Mouse (Mus musculus) thymus, postnatal 25 days (tissue): Measurements from ENCODE around the gene Colq.
"Not testable (repeated sequence)": the region's sequence is repeated elsewhere in the genome, so short reads cannot be mapped to it uniquely, and the experiment has no call there.

Source experiments
- DNase-seq: peaks from one replicate; pipeline ENCODE4 v3.0.0; 2022

Colq gene

DNA sequence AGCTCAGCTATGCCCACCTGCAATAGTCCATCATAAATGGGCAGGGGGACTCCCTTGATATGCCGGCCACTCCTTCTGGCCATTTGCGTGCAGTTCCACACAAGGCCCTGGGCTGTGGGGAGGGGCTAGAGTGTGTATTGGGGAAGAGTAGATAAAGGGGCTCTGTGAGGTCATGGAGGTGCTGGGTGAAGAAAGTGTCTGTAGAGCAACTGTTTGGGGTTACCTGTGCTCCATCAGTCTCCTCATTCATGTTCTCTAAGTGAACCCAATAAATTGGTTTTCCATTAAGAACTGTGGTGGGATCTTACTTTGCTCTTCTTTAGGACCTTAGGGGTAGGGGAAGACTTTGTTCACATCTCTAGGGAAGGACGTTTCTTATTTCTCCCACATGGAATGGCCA, at the start of gene Colq:
TSS of gene Colq (minus strand) at position 101 of the 400 bp plus-strand sequence.
- no peak for DNase-seq

DNA sequence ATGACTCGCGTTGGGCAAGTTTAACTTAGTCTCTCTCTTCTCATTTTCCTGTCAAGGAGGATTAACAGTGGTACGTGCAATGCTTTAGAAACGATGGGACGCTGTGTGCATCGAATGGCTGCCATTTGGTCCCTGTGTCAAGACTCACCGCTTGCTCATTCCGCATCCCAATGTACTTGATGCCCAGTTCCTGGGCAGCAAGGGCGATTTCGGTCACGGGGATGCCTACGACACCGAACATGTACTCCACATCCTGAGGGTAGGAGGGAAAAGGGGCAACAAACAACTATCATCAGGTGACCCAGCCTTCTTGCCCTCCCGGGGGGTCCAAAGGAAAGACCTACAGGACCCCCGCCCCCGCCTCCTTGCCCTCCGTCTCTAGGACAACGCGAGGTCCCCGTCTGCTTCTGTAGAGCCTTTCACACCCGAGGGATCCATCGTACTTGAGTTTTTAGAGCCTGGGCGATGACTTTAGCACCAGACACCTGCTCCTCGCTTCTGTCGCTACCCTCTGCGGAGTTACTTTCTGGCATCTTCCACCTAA, 49.3 kb upstream of the Colq start, which contains the start of gene Gm49387:
TSS of gene Gm49387 (minus strand) at position 533 of the 544 bp plus-strand sequence.
- peak; percentile 21 for DNase-seq

DNA sequence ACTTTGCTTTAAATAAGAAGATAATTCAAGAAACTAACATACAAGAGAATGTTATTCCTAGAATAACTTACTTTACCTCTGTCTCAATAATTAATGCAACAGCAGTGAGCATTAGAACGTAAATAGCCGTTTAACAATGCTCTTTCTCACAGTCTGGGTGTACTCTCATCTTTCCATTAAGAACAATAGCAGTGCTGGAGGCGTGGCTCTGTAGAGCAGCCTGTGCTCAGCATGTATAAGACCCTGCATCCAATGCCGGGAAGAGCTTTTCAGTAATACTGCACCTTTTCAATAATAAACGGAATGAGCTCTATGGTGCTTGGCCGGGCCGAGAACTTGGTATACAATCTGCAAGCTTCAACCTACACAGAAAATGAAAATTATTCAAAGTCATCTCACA, 39.5 kb upstream of the Colq start:
- no peak for DNase-seq

DNA sequence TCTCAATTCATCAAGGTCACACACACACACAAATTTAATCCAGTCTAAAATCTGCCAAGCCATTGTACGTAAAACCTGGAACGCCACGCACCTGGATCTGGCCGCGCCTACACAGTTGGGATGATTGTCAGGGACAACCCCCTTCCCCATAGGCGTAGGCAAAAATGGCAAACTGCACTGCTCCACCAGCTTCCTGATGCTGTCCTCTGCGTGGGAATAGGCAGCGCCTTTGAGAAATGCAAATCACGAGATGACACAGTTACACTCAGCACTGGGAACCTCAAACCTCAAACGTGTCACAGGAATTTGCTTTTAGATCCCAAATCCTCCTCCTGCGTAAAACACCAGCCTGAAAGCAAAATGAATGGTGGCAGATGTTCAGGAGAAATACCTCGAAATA, 31.6 kb upstream of the Colq start:
- no peak for DNase-seq

DNA sequence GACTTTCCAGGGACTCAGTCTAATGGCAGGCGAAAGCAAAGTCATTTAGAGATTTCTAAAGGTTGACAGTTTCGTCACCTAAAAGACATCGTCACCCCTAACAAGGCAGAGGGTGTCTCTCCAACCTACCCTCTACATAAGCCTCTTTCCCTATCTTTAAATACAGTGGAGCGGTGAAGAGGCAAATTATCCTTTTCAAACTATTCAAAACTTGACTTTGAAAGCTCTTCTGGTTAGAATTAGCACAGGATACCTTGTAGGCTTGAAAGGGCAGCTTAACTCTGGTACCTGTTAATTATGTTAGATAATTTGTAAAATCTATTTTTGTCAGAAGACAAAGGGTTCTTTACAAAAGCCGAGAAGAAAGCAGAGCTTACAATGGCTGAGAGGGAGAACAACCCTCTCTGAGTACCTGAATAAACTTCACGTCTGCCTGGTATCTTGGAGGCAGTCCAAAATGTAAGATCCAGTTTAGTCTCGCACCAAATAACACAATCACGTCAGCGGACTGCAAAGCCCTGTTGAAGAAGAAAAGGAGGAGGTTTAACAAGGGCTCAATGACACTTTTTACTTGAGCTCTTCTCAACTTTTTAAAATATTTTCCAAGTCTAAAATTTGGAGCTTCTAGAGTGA, 29.6 kb upstream of the Colq start:
- no peak for DNase-seq

DNA sequence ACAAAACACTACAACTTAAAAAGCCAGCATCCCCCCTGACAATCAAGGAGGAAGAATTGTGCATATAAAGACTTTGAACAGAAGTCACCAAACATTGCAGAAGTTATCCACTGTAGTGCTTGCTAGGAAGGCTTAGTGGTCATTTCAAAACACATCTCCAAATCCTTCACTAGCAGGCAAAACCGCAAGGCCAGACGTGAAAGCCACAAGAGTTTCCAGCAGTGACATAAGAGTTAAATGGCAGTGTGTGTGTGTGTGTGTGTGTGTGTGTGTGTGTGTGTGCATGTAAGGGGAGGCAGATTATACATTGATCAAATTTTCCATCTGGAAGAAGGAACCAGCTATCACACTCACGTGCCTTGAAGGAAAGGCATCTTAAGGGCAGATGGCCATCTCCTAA, 26.9 kb upstream of the Colq start:
- no peak for DNase-seq

DNA sequence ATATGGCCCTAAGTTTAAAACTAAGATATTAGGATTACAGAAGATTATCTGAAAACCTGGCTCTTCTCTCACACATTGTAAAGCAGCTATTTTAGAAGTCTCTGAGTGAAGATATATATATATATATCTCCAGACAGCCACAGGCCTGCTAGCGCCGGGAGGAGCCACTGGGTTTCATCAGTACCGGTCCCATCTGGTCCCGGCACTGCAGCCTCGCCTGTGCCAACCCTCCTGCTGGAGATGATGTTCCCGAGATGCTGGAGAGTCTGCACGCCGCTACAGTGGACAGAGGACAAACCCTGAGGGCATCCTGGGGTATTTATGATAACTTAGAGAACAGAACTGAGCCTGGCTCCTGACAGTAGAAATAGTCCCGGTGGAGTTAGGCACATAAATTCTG, 26.1 kb upstream of the Colq start:
- DNase-seq, result no peak

DNA sequence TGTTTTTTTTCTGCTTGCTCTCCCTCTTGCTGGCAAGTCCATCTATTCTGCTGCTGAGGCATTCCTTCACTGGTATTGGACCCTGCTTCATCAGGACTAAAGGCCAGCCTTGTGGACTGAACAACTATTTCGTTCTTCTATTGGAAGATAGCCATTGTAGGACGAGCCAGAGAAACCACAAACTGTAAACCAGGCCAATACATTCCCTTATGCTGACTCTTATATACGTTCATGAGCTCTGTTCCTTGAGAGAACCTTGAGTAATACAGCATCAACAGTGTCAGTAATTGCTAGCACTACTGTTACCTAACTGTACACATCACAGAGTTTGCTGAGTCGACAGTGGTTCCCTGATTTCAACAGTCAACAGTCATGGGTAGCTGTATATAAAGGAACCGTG, 22.5 kb upstream of the Colq start:
- no peak for DNase-seq

DNA sequence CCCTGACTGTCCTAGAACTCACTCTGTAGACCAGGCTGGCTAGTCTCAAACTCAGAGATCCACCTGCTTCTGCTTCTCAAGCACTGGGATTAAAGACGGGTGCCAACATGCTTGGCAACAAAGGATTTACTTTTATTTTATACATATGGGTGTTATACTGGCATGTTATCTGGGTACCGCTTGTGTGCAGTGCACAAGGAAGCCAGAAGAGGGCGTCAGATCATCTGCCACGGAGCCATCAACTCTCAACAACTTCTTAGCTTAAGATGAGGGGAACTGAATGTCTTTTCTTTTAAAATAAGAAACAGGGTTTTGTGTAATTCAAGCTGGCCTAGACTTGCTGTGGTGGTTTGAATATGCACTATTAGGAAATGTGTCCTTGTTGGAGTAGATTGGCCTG, 20.8 kb upstream of the Colq start:
- no peak for DNase-seq

DNA sequence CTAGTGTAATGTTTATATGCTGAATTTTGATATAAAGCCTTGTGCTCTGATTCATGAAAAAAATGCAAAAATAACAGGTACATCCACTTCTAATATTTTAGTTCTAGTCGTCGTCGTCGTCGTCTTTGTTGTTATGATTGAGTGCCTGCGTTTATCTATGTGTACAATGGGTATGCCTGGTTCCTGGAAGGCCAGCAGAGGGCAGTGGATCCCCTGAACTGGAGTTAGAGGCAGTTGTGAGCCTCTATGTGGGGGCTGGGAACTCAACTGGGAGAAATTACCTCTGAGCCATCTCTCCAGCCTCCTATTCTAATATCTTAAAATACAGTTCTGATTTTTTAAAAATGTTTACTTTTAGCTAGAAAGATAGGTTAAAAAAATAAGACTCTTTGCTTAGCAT, 14.4 kb upstream of the Colq start:
- DNase-seq, result peak; percentile 52

DNA sequence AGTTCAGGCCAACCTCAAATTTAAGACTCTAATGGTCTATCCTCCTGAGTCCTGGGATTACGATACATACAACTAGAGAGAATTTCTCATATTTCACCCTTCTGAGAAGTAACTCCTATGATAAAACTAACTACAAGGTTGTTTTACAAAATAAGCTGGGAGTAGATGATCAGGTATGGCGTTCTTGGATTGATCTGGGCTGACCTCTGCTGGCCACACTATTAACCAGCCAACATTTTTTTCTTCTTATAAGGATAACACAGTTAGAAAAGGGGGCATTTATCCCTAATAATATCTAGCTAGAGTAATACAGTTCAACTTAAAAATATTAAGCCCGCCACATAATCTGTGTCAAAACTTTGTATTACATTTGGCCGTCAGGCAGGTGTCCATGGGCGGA, 13.8 kb upstream of the Colq start:
- peak; percentile 64 for DNase-seq

DNA sequence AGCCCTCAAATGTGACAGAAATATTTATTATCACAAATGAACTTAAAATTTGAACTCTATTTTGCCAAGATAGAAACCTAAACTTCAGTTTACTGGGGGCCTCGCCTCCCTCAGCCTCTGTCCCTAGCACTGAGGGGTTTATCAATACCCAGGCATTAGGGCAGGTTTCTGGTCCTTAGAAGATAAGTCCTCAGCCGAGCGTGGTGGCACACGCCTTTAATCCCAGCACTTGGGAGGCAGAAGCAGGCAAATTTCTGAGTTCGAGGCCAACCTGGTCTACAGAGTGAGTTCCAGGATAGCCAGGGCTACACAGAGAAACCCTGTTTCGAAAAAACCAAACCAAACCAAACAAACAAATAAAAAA, 11.5 kb upstream of the Colq start:
- not testable (repeated sequence) for DNase-seq

DNA sequence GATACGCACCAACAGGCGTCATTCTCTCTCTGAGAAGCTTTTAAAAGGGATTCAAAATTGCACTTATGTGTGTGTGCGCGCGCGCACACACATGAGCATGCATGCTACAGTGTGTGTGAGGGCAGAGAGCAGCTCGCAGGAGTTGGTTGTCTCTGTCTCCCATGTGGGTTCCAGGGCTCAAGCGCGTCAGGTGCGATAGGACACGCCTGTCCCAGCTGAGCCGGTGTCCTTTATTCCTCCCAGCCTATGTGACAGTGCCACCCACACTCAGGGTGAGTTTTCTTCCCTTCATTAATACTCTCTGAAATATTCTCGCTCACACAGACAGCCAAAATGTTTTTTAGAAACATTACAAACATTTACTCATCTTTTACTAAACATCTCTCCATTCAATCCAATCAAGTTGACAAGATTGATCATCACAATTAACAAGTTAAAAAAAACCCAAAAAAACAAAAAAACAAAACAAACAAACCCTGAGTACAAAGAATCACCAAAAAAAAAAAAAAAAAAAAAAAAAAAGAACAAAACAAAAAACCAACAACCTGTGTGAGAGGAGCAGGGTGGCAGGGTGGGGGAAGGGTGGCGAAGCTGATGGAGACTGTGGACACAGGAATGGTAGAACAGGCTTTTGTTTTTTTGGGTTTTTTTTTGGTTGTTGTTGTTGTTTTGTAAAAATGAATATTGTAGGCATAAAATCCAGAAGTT, 10.9 kb upstream of the Colq start:
- no peak for DNase-seq

DNA sequence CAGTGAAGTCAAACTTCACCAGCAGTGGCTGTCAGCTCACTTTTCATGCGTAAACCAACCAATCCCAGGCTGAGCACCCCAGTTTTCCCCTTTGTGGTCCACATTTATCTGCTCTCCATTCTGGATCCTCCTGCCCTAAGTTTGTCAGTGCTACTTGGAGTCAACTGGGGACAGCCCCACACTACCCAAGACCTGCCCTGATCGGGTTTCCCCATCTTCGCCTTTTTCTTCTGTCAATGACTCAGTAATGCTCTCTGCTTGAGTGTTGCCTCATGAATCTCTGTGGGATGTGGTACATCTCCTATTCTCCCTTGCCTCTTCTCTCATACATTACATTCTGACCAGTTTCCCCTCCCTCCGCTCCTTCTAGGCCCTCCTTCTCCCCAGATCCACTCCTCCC, 6.3 kb upstream of the Colq start:
- DNase-seq, result no peak

DNA sequence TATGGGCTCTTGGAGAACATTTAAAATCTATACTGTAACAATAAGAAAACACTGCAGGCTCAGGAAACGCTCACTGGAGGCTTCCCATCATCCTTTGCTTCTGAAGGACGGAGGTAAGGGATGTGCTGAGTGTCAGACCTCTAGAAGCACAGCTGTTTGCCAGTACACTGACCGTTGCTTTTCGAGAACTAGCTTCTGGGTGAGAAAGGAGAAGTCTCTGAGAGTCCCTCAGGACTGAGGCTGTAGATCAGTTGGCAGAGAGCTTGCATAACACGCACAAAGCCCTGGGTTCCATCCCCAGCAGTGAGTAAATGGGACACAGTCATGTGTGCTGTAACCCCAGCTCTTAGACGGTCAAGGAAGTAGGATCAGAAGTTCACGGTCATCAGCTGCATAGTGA, 5.3 kb upstream of the Colq start:
- DNase-seq, result no peak

DNA sequence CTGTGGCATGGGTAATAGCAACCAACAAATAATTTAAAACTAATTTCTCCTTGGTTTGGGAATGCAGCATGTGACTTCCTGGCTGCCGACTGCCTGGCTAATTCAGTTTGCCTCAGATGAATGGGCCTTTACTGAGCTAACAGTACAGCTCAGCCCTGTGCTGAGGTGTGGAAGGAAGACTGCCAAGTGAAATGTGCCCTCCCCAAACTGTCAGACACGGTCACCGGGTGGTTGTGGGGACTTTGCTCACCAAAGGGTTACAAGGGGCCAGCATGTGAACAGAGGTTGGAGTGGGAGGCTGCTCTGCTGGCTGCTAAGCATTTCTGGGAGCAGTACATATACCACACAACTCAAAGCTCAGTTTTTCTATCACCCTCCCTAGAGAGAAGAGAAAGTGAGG, 3.5 kb upstream of the Colq start:
- no peak for DNase-seq

DNA sequence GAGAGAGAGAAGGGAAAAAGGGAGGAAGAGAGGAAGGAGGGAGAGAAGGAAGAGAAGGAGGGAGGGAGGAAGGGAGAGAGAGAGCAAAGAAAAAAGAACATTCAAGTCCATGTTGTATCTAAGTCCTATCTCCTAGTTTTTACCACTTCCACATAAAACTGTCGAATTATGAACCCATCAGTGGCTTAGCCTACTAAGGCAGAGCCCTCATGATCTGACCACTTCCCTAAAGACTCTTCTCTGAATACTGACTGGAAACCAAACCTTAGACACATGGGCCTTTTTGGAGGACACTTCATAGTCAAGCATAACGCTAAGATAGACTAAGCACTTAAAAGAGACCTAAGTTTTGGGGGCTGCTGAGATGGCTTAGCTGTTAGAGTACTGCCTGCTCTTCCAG, 1.9 kb upstream of the Colq start:
- no peak for DNase-seq

DNA sequence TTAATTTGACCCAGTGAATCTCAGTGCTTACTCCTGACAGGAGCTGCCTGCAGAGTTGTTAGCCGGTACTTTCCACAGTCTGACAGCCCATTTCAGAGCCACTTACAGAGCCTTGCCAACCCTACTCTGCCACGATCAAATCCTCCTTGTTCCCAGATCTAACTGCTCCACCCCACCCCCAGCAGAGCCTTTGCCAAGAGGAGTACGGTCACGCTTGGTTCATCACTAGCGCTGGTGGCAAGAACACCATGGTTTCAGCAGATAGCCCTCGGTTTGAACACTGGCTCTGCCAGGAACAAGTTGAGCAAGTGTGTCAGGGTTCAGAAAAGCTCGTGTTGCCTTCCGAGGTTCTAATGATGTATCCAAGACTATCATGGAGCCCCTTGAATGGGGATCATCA, 4.7 kb downstream of the Colq start:
- no peak for DNase-seq

DNA sequence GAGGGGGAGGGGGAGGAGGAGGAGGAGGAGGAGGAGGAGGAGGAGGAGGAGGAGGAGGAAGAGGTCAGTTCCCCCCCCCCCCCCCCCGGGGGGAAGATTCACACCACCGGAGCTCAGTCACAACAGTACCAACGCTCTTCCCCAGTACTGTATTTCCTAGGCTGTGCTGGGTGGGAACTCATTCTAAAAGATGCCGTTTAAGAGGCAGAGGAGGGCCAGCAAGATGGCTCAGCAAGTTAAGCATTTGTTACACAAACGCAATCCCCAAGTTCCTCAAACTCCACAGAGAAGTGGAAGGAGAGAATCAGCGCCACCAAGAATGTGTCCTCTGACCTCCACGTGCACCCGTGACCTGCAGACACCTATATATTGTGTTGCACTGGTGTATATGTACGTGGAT, 8.1 kb downstream of the Colq start:
- no peak for DNase-seq

DNA sequence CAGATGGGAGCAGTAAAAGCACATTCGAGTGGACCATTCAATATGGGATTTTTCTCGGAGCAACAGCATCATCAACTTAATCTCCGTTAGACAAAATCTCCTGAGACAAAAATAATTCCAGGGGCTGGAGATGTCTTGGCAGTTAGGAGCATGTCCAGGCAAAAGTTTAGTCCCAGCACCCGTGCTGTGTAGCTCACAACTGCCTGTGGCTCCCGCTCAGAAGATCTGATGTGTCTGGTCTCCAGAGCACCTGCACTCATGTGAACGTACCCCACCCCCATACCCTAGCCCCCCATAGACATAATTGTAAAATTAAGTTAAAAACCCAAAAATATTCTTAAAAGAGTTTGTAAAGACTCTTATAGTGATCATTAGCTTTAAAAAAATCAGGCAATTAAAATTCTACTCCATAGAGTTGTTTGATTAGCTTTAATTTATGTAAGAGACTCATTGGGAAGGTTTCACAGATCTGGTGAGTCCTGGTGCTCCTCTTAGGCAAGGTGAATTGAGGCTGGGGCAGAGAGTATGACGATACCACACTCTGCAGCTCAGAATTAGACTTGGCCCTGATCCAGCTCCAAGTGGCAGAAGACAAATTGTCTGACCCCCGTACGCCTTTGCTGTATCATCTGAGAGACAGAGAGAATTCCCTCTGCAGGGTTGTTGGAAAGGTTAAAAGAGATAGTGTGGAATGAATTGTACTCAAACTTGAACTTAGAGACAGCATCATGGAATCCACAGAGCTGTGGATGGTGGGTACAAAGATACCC, 13.0 kb downstream of the Colq start:
- no peak for DNase-seq

DNA sequence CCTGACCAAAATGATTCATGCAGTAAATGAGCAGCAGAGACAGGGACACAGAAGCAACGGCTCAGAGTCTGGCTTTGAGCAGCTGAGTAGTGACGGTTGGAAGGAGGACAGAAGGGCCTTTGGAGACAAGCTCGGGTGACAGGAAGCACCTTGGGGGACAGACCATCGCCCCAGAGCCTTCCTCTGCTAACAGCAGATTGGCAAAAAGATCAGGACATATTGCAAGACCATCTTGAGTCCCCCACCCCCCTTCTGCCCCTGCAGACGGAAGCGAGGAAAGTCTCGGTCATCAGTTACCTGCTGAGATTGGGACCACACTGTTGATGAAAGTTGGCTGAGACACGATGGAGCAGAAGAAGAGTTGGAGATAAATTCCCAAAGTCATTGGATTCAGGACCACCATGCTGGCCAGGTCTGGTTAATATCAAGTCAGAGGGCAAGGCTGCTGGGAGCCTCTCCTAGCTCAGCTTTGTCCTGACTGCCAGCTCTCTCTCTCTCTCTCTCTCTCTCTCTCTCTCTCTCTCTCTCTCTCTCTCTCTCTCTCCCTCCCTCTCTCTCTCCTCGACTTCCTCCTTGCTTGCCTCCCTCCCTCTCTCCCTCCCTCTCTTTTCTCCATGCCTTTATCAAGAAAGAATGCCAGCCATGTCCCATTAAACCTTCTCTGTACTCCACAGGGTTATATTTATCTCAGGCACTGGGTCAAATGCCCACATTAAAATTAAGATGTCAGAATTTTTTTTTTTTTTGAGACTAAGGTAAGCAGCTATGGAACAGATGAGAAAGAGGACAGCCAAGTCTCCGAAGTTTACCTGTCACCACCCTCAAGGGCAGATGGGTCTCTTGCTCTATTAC, 14.1 kb downstream of the Colq start:
- DNase-seq, result peak; percentile 63

DNA sequence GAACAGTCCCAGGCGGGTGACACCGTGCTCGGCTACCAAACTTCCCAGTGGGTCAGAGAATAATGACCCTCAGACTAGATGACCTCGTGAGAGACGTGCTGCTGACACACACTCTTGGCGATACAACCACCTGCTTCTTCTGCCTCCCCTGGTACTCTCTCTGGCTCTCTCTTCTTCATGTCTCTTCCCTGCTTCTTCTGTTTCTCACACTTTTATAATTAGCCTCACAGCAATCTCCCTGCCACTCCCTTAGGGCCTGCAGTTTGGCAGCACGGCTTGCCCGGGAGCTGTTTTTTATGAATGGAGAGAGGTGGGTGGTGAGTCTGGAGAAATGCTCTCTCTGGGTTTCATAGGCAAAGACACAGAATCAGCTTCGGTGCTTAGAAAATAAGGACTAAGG, 15.3 kb downstream of the Colq start:
- DNase-seq, result no peak
